In genomic region chr6:97210962-97211601, GRCm38 (mm10) we compare ENCODE assay signal across 8 mouse cellular contexts. TPM values are rescaled to one million over a fixed set of nuclear protein-coding genes. Genes with fewer than 3 reads are reported as not detected.
DNase-seq lines count a peak whose midpoint lies in the region; ATAC-seq and TF ChIP-seq lines count a peak whose summit lies in the region.

No protein-coding gene starts in this region.

- peak; percentile 27; the same call in 1 of the 2 replicates for TF ChIP-seq CTCF in layer of hippocampus, adult 2 months (conservative IDR thresholded peaks at IDR 0.05)
- TF ChIP-seq CTCF in stomach, postnatal 0 days (IDR thresholded peaks at IDR 0.05; ENCODE audit: low read depth), result no peak

- H3K27ac ChIP-seq in layer of hippocampus, adult 2 months, result peak overlapping the region; percentile 88
- H3K27ac ChIP-seq in forebrain, embryonic 16.5 days (ENCODE audit: low read length), result 0 out of 2 replicates have a peak overlapping the region, but pooled peaks have one; percentile 8
- peak overlapping the region; percentile 75 for H3K27ac ChIP-seq in limb, embryonic 10.5 days
- peak overlapping the region; percentile 88 for H3K27ac ChIP-seq in stomach, postnatal 0 days (replicated peaks)

- H3K4me2 ChIP-seq in forebrain, embryonic 16.5 days (ENCODE audit: low read length), result peak overlapping the region; percentile 61
- peak overlapping the region; percentile 85 for H3K4me2 ChIP-seq in stomach, postnatal 0 days (replicated peaks; ENCODE audit: low read depth)

- peak; percentile 54 for ATAC-seq in forebrain, embryonic 16.5 days
- peak; percentile 73 for ATAC-seq in megakaryocyte-erythroid progenitor cell, adult 5-6 weeks (replicated peaks; ENCODE audit: low FRiP score, low TSS enrichment, poor library complexity, severe bottlenecking)
- ATAC-seq in stomach, postnatal 0 days (ENCODE audit: low FRiP score, low TSS enrichment), result peak; percentile 41

- intact Hi-C loops in gastrocnemius, postnatal 36 days (cut with DNase I), result loop anchor here (5.0 kb wide), 1 partner anchor 41 kb away; the partner anchor contains the start of gene Lmod3

- no peak for DNase-seq in layer of hippocampus, adult 2 months (ENCODE audit: low spot score in 2 of 2)
- no peak for DNase-seq in layer of hippocampus, adult 11-12 months (ENCODE audit: low spot score)
- DNase-seq in T-cell, adult 2 months (ENCODE audit: low spot score), result peak; percentile 48
- no peak for DNase-seq in limb, embryonic 10.5 days (ENCODE audit: low spot score)
- peak; percentile 40 for DNase-seq in stomach, postnatal 0 days (ENCODE audit: low spot score)
- no peak for DNase-seq in gastrocnemius, postnatal 36 days

- peak overlapping the region; percentile 98 for H3K4me3 ChIP-seq in layer of hippocampus, adult 2 months
- H3K4me3 ChIP-seq in forebrain, embryonic 16.5 days (replicated peaks; ENCODE audit: low read length), result peak overlapping the region; percentile 63
- H3K4me3 ChIP-seq in limb, embryonic 10.5 days, result peak overlapping the region; percentile 66
- H3K4me3 ChIP-seq in stomach, postnatal 0 days (ENCODE audit: low read depth, low read length), result peak overlapping the region; percentile 72

- peaks cover 22% of the 10 kb centered on the region for H3K4me1 ChIP-seq in forebrain, embryonic 16.5 days (replicated peaks; ENCODE audit: control insufficient read depth, insufficient read depth, low read length)
- H3K4me1 ChIP-seq in limb, embryonic 10.5 days, result peaks cover 26% of the 10 kb centered on the region
- no peaks in the 10 kb centered on the region for H3K4me1 ChIP-seq in stomach, postnatal 0 days (replicated peaks; ENCODE audit: control insufficient read depth, insufficient read depth)

- H3K36me3 ChIP-seq in forebrain, embryonic 16.5 days (ENCODE audit: control insufficient read depth, insufficient read depth), result no peaks in the 10 kb centered on the region
- H3K36me3 ChIP-seq in limb, embryonic 10.5 days, result peaks cover 6% of the 10 kb centered on the region; the same call in 1 of the 2 replicates
- no peaks in the 10 kb centered on the region for H3K36me3 ChIP-seq in stomach, postnatal 0 days (ENCODE audit: control insufficient read depth, insufficient read depth, low read length)

- no peak for TF ChIP-seq EP300 in stomach, postnatal 0 days (optimal IDR thresholded peaks at IDR 0.05)

- no peaks in the 10 kb centered on the region for H3K9me3 ChIP-seq in forebrain, embryonic 16.5 days (ENCODE audit: control insufficient read depth, low read length)
- H3K9me3 ChIP-seq in limb, embryonic 10.5 days (replicated peaks), result no peaks in the 10 kb centered on the region
- H3K9me3 ChIP-seq in stomach, postnatal 0 days (ENCODE audit: control insufficient read depth, low read length), result no peaks in the 10 kb centered on the region

- no peaks in the 10 kb centered on the region for H3K27me3 ChIP-seq in forebrain, embryonic 16.5 days (replicated peaks; ENCODE audit: control insufficient read depth, insufficient read depth, low read length)
- 0 out of 2 replicates have a peak, but pooled peaks cover 6% of the 10 kb centered on the region for H3K27me3 ChIP-seq in limb, embryonic 10.5 days (ENCODE audit: low read depth, poor library complexity, severe bottlenecking)
- no peaks in the 10 kb centered on the region for H3K27me3 ChIP-seq in stomach, postnatal 0 days (ENCODE audit: control insufficient read depth, insufficient read depth, low read length)

- 3% methylated on average over 22 of the region's 22 CpGs for WGBS in forebrain, embryonic 16.5 days
- WGBS in limb, embryonic 10.5 days, result 8% methylated on average over 22 of the region's 22 CpGs
- under 1% methylated on average over 22 of the region's 22 CpGs for WGBS in stomach, postnatal 0 days

- peak overlapping the region; percentile 79 for H3K9ac ChIP-seq in forebrain, embryonic 16.5 days (replicated peaks; ENCODE audit: low read depth, low read length)
- H3K9ac ChIP-seq in stomach, postnatal 0 days (ENCODE audit: low read length), result peak overlapping the region; percentile 76

RNA-seq across cellular contexts. Expression of gene Arl6ip5, which starts 0.6 kb away (rescaled TPM):
- total RNA-seq in layer of hippocampus, adult 2 months (2021), result 100 to 1,000 TPM; 176 to 180 TPM
- polyA plus RNA-seq in forebrain, embryonic 16.5 days (2015; fragmentation: Nextera tagmentation; extraction: Ambion mirVana), result 116 and 130 TPM in 2 replicates
- polyA plus RNA-seq in limb, embryonic 10.5 days (2016; fragmentation: Nextera tagmentation; extraction: Ambion mirVana), result 24.0 and 27.5 TPM in 2 replicates
- 36.5 and 40.7 TPM in 2 replicates for total RNA-seq in megakaryocyte-erythroid progenitor cell, adult 5-6 weeks (2014; fragmentation: Nextera tagmentation)
- 47.9 and 53.0 TPM in 2 replicates for total RNA-seq in megakaryocyte-erythroid progenitor cell, adult 5-6 weeks (2017)
- 69.0 and 71.2 TPM in 2 replicates for polyA plus RNA-seq in stomach, postnatal 0 days (2015; fragmentation: Nextera tagmentation; extraction: Ambion mirVana)
- total RNA-seq in gastrocnemius, postnatal 36 days (2021), result 100 to 1,000 TPM; 133 to 150 TPM

RNA-seq across cellular contexts. Expression of gene Uba3, which starts 5.6 kb away (rescaled TPM):
- 10 to 100 TPM; 69.4 to 71.3 TPM for total RNA-seq in layer of hippocampus, adult 2 months (2021)
- 99.9 and 101 TPM in 2 replicates for polyA plus RNA-seq in forebrain, embryonic 16.5 days (2015; fragmentation: Nextera tagmentation; extraction: Ambion mirVana)
- 85.0 and 96.2 TPM in 2 replicates for polyA plus RNA-seq in limb, embryonic 10.5 days (2016; fragmentation: Nextera tagmentation; extraction: Ambion mirVana)
- total RNA-seq in megakaryocyte-erythroid progenitor cell, adult 5-6 weeks (2014; fragmentation: Nextera tagmentation), result 49.9 and 61.9 TPM in 2 replicates
- total RNA-seq in megakaryocyte-erythroid progenitor cell, adult 5-6 weeks (2017), result 66.3 and 104 TPM in 2 replicates
- polyA plus RNA-seq in stomach, postnatal 0 days (2015; fragmentation: Nextera tagmentation; extraction: Ambion mirVana), result 33.3 and 33.7 TPM in 2 replicates
- 10 to 100 TPM; 31.7 to 32.2 TPM for total RNA-seq in gastrocnemius, postnatal 36 days (2021)

RNA-seq across cellular contexts. Expression of gene Tmf1, which starts 32.2 kb away (rescaled TPM):
- total RNA-seq in layer of hippocampus, adult 2 months (2021), result 10 to 100 TPM; 48.4 to 52.3 TPM
- polyA plus RNA-seq in forebrain, embryonic 16.5 days (2015; fragmentation: Nextera tagmentation; extraction: Ambion mirVana), result 35.0 and 43.2 TPM in 2 replicates
- polyA plus RNA-seq in limb, embryonic 10.5 days (2016; fragmentation: Nextera tagmentation; extraction: Ambion mirVana), result 20.9 and 27.8 TPM in 2 replicates
- 19.1 and 29.5 TPM in 2 replicates for total RNA-seq in megakaryocyte-erythroid progenitor cell, adult 5-6 weeks (2014; fragmentation: Nextera tagmentation)
- total RNA-seq in megakaryocyte-erythroid progenitor cell, adult 5-6 weeks (2017), result 85.9 and 109 TPM in 2 replicates
- polyA plus RNA-seq in stomach, postnatal 0 days (2015; fragmentation: Nextera tagmentation; extraction: Ambion mirVana), result 27.4 and 34.3 TPM in 2 replicates
- total RNA-seq in gastrocnemius, postnatal 36 days (2021), result 10 to 100 TPM; 37.4 to 42.6 TPM

RNA-seq across cellular contexts. Expression of gene Lmod3, which starts 41.5 kb away (rescaled TPM):
- total RNA-seq in layer of hippocampus, adult 2 months (2021), result not detected
- not detected in 2 replicates for polyA plus RNA-seq in forebrain, embryonic 16.5 days (2015; fragmentation: Nextera tagmentation; extraction: Ambion mirVana)
- 0.13 TPM in 1 of 2 replicates, not detected in the other for polyA plus RNA-seq in limb, embryonic 10.5 days (2016; fragmentation: Nextera tagmentation; extraction: Ambion mirVana)
- total RNA-seq in megakaryocyte-erythroid progenitor cell, adult 5-6 weeks (2014; fragmentation: Nextera tagmentation), result not detected in 2 replicates
- total RNA-seq in megakaryocyte-erythroid progenitor cell, adult 5-6 weeks (2017), result not detected in 2 replicates
- 0.16 and 0.27 TPM in 2 replicates for polyA plus RNA-seq in stomach, postnatal 0 days (2015; fragmentation: Nextera tagmentation; extraction: Ambion mirVana)
- 100 to 1,000 TPM; 126 to 132 TPM for total RNA-seq in gastrocnemius, postnatal 36 days (2021)

Comparison
In these comparisons a context has a peak if more than half of its experiments do, and no peak if none do; other contexts are left out.
1. DNase-seq: peak in T-cell, adult 2 months (single experiment) and stomach, postnatal 0 days (single experiment); none in layer of hippocampus, adult 2 months (0 of 2), layer of hippocampus, adult 11-12 months (single experiment), limb, embryonic 10.5 days (single experiment) and gastrocnemius, postnatal 36 days (0 of 2).
2. H3K27ac ChIP-seq: peak in every context shown above with its lines; median percentile 88 in layer of hippocampus, adult 2 months; 88 in stomach, postnatal 0 days; 75 in limb, embryonic 10.5 days; 8 in forebrain, embryonic 16.5 days.
3. Peak in every context shown above with its lines, with median percentiles within 50 percentile points of each other: H3K4me3 ChIP-seq and ATAC-seq.